Mouse (Mus musculus) forebrain, embryonic 16.5 days (tissue): ENCODE results near the gene Pdss2. TPM values are rescaled to one million over a fixed set of nuclear protein-coding genes. Genes with fewer than 3 reads are reported as not detected.
A peak's percentile ranks its signal among the peaks of the same experiment; 100 is the strongest.

Experiments used
- ATAC-seq: fragments of 200-750 bp; cut with Nextera tagmentation; 2 replicates; pipeline ENCODE4 v1.8.0; 2017; ENCODE audit warnings: mild to moderate bottlenecking, moderate library complexity
- H3K27ac ChIP-seq: fragments of 300-500 bp; sonication (generic); 2 replicates; pipeline ENCODE4 v1.5.1; 2014; ENCODE audit warnings: low read length, control low read depth
- H3K27me3 ChIP-seq: fragments of 300-500 bp; sonication (generic); replicated peaks from 2 replicates; pipeline ENCODE4 v1.6.1; 2014; ENCODE audit warnings: low read length; ENCODE audit not compliant: control insufficient read depth, insufficient read depth
- H3K36me3 ChIP-seq: fragments of 300-500 bp; sonication (generic); 2 replicates; pipeline ENCODE4 v1.6.1; 2014; ENCODE audit not compliant: control insufficient read depth, insufficient read depth
- H3K4me1 ChIP-seq: fragments of 300-500 bp; sonication (generic); replicated peaks from 2 replicates; pipeline ENCODE4 v1.6.1; 2014; ENCODE audit warnings: low read length; ENCODE audit not compliant: control insufficient read depth, insufficient read depth
- H3K4me2 ChIP-seq: fragments of 300-500 bp; sonication (generic); 2 replicates; pipeline ENCODE4 v1.6.1; 2014; ENCODE audit warnings: mild to moderate bottlenecking, low read length, control low read depth
- H3K4me3 ChIP-seq: fragments of 300-500 bp; sonication (generic); replicated peaks from 2 replicates; pipeline ENCODE4 v1.5.1; 2014; ENCODE audit warnings: mild to moderate bottlenecking, low read length, control low read depth
- H3K9ac ChIP-seq: fragments of 300-500 bp; sonication (generic); replicated peaks from 2 replicates; pipeline ENCODE4 v1.6.1; 2014; ENCODE audit warnings: low read depth, low read length, control low read depth
- H3K9me3 ChIP-seq: fragments of 300-500 bp; sonication (generic); 2 replicates; pipeline ENCODE4 v1.6.1; 2016; ENCODE audit warnings: low read length; ENCODE audit not compliant: control insufficient read depth
- WGBS: fragments of 180-500 bp; shearing (Covaris S2); extraction: QIAGEN DNeasy Blood & Tissue Kit; methylation state at CpG from one replicate; pipeline ENCODE4 v1.1.7; 2014; 5-methylcytosine and 5-hydroxymethylcytosine counted together
- polyA plus RNA-seq: library from polyadenylated mRNA; unstranded; fragments of >200 nt; fragmentation: Nextera tagmentation; extraction: Ambion mirVana; gene quantifications from 2 replicates; pipeline ENCODE4 v1.2.1, GENCODE M21; 2015

Gene Pdss2
- polyA plus RNA-seq, 1 experiment from 2014 or later, result 17.7 TPM

DNA sequence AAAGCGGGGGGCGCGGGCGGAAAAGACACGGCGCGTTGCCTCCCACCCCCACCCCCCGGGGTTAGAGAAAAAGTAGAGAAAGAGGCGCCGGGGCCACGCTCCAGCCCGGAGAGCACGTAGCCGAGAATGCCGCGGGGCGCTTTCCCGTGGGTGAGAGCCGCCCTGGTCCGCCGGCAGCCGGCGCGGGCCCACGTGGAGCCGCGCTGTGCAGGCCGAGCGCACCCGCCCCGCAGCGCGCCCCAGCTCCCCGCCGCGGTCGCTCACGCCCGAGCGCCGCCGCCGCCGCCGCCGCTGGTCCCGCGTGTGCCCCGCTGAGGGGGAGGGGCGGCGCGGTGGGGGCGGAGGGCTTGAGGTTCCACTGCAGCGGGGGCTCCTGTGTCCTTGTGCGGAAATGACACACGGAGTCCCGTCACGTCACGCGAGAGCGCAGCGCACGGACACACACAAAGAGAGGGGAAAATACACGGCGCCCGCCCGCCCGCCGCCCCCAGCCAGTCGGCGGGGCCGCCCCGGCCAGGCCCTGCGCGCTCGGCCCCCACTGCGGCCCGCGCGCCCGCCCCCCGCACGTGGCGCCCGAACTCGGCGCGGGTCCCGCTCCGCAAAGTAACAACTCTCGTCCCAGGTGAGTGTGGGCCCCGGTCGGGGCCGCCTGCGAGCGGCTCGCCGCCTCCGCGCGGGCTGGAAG, 257.6 kb downstream of the Pdss2 start, which contains the start of gene Bend3:
Bend3 (plus strand) TSS at position 81 of the 685 bp plus-strand sequence.
- Histone ChIP-seq H3K4me1 (peaks cover 44% of the 10 kb centered on the region), H3K27ac (peak within 1 kb of the TSS; percentile 99), H3K4me3 (peak within 1 kb of the TSS; percentile 83), H3K36me3 (no peaks in the 10 kb centered on the region), H3K27me3 (no peaks in the 10 kb centered on the region), H3K4me2 (peak within 1 kb of the TSS; percentile 93), H3K9me3 (no peaks in the 10 kb centered on the region), H3K9ac (peak within 1 kb of the TSS; percentile 98)
- WGBS, result under 1% methylated on average over 60 of the region's 101 CpGs
- peak; percentile 62 for ATAC-seq

DNA sequence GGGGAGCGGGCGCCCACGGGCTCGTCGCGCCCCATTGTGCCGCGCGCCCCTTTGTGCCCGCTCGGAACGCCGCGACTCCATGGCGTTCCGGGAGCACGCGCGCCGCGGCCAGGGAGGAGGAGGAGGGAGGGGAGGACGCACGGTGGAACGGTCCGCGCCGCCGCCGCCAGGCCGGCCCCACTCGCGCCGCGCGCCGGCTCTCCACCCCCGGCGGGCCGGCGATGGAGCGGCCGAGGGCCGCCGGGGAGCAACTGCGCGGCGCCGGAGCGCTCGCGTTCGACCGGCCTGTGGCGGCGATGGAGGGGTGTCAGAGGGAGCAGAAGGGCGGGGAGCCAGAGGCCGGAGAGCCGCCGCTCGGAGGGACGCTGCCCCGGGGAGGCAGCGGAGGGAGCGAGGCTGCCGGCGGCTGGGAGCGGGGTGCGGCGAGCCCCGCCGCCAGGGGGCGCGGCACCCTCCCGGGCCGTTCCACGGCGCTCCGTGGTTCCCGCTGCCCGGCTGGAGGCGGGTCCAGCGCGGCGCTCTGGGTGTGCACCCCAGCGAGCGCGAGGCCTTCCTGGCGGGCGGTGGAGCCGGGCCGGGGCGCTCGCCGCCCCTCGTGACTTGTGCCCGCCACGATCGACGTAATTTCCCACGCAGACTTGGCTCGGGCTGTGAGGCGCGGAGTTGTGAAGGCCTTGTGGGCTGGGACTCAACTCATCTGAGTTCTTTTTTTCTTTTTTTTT, 258.3 kb downstream of the Pdss2 start:
- Histone ChIP-seq H3K4me2 (peak overlapping the region; percentile 93), H3K9ac (peak overlapping the region; percentile 98), H3K27me3 (no peaks in the 10 kb centered on the region), H3K27ac (peak overlapping the region; percentile 99), H3K4me3 (peak overlapping the region; percentile 83), H3K36me3 (no peaks in the 10 kb centered on the region), H3K4me1 (peaks cover 44% of the 10 kb centered on the region), H3K9me3 (no peaks in the 10 kb centered on the region)
- peak; percentile 81 for ATAC-seq
- WGBS, result under 1% methylated on average over 67 of the region's 103 CpGs

DNA sequence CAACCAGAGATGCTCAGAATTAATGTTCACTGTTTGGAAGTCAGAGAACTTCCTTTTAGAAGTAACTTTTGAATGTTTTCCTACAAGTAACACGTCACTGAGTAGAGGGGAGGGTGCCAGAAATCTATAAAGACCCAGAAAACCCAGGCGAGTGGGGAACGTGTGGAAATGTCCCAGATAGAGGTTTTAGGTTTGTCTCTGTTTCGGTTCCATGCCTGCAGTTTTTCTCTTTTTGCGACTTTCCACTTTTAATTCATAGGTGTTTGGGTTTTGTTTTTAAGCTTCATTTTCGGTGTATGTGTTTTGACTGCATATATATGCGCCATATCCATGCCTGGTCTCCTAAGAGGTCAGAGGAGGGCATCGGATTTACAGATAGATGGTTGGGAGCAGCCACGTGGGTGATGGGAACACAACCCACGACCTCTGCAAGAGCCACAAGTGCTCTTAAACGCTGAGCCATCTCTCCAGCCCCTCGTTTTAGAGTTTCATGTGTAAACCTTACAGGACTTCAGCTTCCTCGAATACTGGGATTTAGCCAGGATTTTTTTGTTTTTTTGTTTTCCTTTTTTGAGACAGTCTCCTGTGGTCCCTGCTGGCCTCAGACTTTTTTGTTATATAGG, 259.1 kb downstream of the Pdss2 start:
- H3K9me3 ChIP-seq, result no peaks in the 10 kb centered on the region
- H3K36me3 ChIP-seq, result no peaks in the 10 kb centered on the region
- H3K4me3 ChIP-seq, result peak overlapping the region; percentile 83
- H3K27me3 ChIP-seq, result no peaks in the 10 kb centered on the region
- ATAC-seq, result no peak
- H3K4me1 ChIP-seq, result peaks cover 40% of the 10 kb centered on the region
- 5% methylated on average over 13 of the region's 13 CpGs for WGBS
- peak overlapping the region; percentile 98 for H3K9ac ChIP-seq
- H3K27ac ChIP-seq, result peak overlapping the region; percentile 99; the same call in 1 of the 2 replicates
- peak overlapping the region; percentile 93 for H3K4me2 ChIP-seq

DNA sequence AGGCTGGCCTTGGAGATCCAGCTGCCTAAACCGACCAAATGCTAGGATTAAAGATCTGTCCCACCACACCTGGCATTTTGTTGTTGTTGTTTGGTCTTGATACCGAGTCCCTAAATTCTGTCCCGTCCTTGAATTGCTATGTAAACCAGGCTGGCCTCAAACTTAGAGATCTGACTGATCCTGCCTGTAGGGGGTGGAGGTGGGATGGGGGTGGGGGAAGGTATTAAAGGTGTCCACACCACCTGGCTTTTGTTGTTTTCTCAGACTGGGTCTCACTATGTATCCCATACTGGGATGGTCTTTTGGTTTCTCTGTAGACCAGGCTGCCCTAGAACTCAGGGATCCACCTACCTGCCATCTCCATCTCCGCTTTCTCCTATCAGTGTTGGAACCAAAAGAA, 259.9 kb downstream of the Pdss2 start:
- no peak overlapping the region for H3K4me3 ChIP-seq
- H3K27me3 ChIP-seq, result no peaks in the 10 kb centered on the region
- H3K4me2 ChIP-seq, result no peak overlapping the region
- H3K9me3 ChIP-seq, result no peaks in the 10 kb centered on the region
- ATAC-seq, result no peak
- H3K4me1 ChIP-seq, result peaks cover 40% of the 10 kb centered on the region
- H3K9ac ChIP-seq, result no peak overlapping the region
- 44% methylated on average over 4 of the region's 4 CpGs for WGBS
- H3K36me3 ChIP-seq, result no peaks in the 10 kb centered on the region
- H3K27ac ChIP-seq, result no peak overlapping the region

DNA sequence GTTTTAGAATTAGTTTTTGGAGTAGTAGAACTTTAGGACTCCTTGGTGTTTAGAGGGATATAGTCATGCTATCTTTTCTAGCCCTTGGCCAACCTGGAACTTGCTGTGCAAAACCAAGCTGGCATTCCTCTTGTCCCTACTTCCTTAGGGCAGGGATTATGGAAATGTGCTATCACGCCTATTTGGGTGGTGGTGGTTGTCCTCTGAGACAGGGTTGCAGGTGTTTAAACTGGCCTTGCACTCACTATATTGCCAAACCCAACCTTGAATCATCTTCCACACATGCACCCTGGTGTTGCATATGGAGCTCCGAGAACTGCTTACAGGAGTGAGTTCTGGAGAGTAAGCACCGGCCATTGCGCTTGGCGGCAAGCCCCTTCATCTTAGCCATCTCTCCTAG, 260.7 kb downstream of the Pdss2 start:
- H3K4me3 ChIP-seq, result no peak overlapping the region
- H3K36me3 ChIP-seq, result no peaks in the 10 kb centered on the region
- no peak overlapping the region for H3K4me2 ChIP-seq
- peaks cover 38% of the 10 kb centered on the region for H3K4me1 ChIP-seq
- no peak overlapping the region for H3K27ac ChIP-seq
- no peaks in the 10 kb centered on the region for H3K27me3 ChIP-seq
- no peak for ATAC-seq
- H3K9me3 ChIP-seq, result no peaks in the 10 kb centered on the region
- no peak overlapping the region for H3K9ac ChIP-seq
- WGBS, result 94% methylated on average over 5 of the region's 5 CpGs

DNA sequence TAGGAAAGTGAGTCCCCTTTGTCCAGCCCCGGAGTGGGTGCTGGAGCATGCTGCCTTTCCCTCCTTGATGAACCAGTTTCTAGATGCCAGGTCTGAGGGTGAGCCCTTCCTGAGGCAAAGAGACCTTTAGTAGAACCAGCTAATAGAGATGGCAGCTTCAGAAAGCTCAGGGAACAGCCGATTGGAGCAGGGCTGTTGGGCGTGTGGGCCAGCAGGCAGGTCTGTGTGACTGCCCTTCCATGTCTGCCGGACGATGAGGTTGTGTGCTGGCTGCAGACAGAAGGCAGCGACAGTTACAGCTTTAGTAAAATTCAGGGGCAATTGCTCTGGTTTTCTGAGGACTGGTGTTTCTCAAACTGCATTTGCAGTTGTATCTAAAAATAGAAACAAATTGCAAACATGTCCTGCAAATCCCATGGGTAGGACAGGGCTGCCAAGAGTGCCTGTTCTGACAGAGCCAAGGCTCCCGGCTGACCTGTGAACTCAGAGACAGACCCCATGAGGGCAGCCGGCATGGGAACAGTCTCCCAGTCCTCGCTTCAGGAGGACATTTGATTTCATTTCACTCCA, 262.2 kb downstream of the Pdss2 start:
- Histone ChIP-seq H3K27ac (0 out of 2 replicates have a peak overlapping the region, but pooled peaks have one; percentile 14), H3K27me3 (no peaks in the 10 kb centered on the region), H3K4me2 (no peak overlapping the region), H3K9ac (0 out of 2 replicates have a peak overlapping the region, but pooled peaks have one; percentile 14), H3K9me3 (no peaks in the 10 kb centered on the region), H3K4me3 (no peak overlapping the region), H3K4me1 (peaks cover 25% of the 10 kb centered on the region), H3K36me3 (no peaks in the 10 kb centered on the region)
- 52% methylated on average over 9 of the region's 9 CpGs for WGBS
- no peak for ATAC-seq

DNA sequence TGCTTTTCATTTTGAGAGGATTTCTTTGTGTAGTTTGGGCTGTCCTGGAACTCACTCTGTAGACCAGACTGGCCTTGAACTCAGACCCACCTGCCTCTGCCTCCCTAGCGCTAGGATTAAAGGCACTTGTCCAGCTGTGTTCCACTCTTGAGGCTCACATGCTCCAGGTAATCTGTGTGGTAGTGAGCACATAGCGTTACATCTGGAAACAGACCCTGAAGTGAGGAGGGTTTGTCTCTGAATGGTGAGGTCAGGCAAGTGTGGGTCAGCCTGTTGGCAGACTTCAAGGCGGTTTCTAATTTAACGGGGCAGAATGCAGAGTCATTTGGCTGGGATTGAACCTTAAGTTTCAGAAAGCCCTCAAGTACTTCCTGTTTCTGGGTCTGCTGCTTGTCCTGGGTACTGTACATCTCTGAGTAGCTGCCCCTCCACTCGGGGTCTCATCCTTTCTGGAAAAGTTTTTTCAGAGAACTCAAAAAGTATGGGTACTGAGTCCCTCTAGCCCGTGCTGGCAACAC, 264.5 kb downstream of the Pdss2 start:
- Histone ChIP-seq H3K9me3 (no peaks in the 10 kb centered on the region), H3K9ac (no peak overlapping the region), H3K36me3 (no peaks in the 10 kb centered on the region), H3K27me3 (no peaks in the 10 kb centered on the region), H3K4me2 (no peak overlapping the region), H3K4me3 (no peak overlapping the region), H3K27ac (no peak overlapping the region), H3K4me1 (peaks cover 19% of the 10 kb centered on the region)
- 88% methylated on average over 6 of the region's 6 CpGs for WGBS
- ATAC-seq, result no peak

DNA sequence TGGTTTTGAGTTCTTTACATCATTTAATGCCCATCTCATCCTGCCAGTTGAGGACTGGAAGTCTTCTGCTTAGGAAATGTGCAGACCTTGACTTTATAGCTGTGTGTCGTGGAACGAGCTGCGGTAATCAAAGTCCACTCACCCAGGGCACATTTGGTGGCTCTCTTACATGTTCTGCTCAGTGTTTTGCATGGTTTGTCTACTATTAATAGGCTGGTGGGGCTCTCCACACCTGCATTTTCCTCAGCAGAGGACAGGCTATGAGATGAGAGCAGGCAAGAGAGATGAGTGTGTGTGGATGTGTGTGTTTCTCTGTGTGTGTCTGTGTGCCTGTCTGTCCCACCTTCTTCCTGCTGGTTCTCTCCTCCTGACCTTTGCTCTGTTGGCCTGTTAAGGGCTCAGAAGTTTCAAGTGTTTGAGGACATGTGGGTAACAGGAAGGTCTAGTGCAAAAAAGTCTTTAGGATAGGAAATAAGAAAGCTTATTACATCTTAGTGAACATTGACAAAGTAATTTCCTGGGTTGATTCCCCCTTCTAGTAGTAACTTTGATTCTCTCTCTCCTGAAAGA, 266.2 kb downstream of the Pdss2 start:
- Histone ChIP-seq H3K27ac (no peak overlapping the region), H3K27me3 (no peaks in the 10 kb centered on the region), H3K36me3 (no peaks in the 10 kb centered on the region), H3K9me3 (no peaks in the 10 kb centered on the region), H3K4me3 (no peak overlapping the region), H3K4me2 (no peak overlapping the region), H3K4me1 (peaks cover 10% of the 10 kb centered on the region), H3K9ac (no peak overlapping the region)
- 92% methylated on average over 3 of the region's 3 CpGs for WGBS
- no peak for ATAC-seq
